Mouse (Mus musculus) monocyte, adult 59 days (primary cell): Measurements from ENCODE around the gene Rapgef5. TPM values are rescaled to one million over a fixed set of nuclear protein-coding genes. Genes with fewer than 3 reads are reported as not detected.

Experiments
- total RNA-seq, 2 experiments: library from RNA; stranded (reverse); gene quantifications; one replicate each; pipeline ENCODE4 v1.2.4; 2023

Rapgef5 gene
- 1 to 10 TPM in 1 of 2 experiments, under 1 TPM in 1; 0.94 to 2.8 TPM for total RNA-seq

DNA sequence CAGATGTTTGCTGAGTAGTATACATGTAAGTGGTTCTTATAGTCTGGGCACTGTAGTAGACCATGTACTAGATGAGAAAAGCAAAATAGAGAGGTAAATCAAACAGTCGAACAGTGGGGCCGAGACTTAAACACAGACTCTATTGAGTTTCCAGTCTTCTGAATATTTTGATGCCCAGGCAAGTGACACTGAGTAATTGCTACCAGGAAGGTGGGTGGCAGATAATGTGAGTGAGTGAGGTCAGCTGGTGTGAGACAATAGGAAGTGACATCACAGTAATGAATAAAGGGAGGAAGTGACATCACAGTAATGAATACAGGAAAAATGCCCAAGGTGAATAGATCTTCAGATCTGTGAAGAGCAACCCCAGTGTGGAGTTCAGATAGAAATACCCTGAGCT, at the start of gene Rapgef5:
Gene Rapgef5 (plus strand): TSS at position 301 of the 400 bp plus-strand sequence.

DNA sequence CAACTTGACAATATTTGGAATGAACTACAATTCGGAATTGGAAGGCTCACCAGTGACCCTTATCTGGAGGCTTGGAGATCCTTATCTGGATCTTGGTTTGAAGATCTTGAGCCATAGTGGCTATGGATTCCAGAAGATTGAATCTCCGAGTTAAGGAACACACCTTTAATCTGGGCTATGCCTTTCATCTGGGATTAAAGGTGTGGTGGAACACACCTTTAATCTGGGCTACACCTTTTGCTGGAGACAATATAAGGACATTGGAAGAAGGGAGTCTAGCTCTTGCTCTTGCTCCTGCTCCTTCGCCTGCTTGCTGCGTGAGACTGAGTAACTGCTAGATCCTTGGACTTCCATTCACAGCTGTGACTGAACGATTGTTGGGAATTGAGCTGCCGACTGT, 287.7 kb downstream of the Rapgef5 start, which contains the start of gene Cdca7l:
Gene Cdca7l (plus strand): TSS at position 301 of the 400 bp plus-strand sequence.

